Mouse (Mus musculus) heart, adult 2 months (tissue): ENCODE data around the gene Cyp2d26. TPM values are rescaled to one million over a fixed set of nuclear protein-coding genes. Genes with fewer than 3 reads are reported as not detected.
"Not testable (repeated sequence)": the region's sequence is repeated elsewhere in the genome, so short reads cannot be mapped to it uniquely, and the experiment has no call there.

Experiments used
- DNase-seq, 2 experiments: peaks; one replicate each; pipeline ENCODE4 v3.0.0; 2021
- H3K27ac ChIP-seq: fragments of 200-600 bp; 2 replicates; pipeline ENCODE4 v1.8.1; 2022
- H3K27me3 ChIP-seq: fragments of 200-500 bp; 2 replicates; pipeline ENCODE4 v1.6.1; 2012; ENCODE audit warnings: mild to moderate bottlenecking, low read length, inconsistent platforms, mixed read lengths; ENCODE audit not compliant: control insufficient read depth, insufficient read depth
- H3K36me3 ChIP-seq: fragments of 200-500 bp; 2 replicates; pipeline ENCODE4 v1.6.1; 2012; ENCODE audit warnings: low read length, inconsistent platforms; ENCODE audit not compliant: control insufficient read depth, insufficient read depth
- H3K4me1 ChIP-seq: fragments of 200-500 bp; 2 replicates; pipeline ENCODE4 v1.6.1; 2011; ENCODE audit warnings: low read length; ENCODE audit not compliant: control insufficient read depth, insufficient read depth
- H3K4me3 ChIP-seq: fragments of 200-600 bp; 2 replicates; pipeline ENCODE4 v1.8.1; 2022
- H3K79me2 ChIP-seq: fragments of 200-500 bp; replicated peaks from 2 replicates; pipeline ENCODE4 v1.6.1; 2012; ENCODE audit warnings: mild to moderate bottlenecking, inconsistent platforms, low read length, moderate library complexity, mixed read lengths; ENCODE audit not compliant: control insufficient read depth, insufficient read depth
- H3K9ac ChIP-seq: fragments of 200-500 bp; 2 replicates; pipeline ENCODE4 v1.6.1; 2012; ENCODE audit warnings: low read depth, mild to moderate bottlenecking, control low read depth, inconsistent platforms, low read length, mixed read lengths
- CTCF ChIP-seq: fragments of 200-600 bp; IDR thresholded peaks from 2 replicates; pipeline ENCODE4 v1.8.1; 2022; ENCODE audit warnings: antibody characterized with exemption, mild to moderate bottlenecking, moderate library complexity
- EP300 ChIP-seq: fragments of 200-500 bp; IDR thresholded peaks from 2 replicates; pipeline ENCODE4 v1.6.1; 2011; ENCODE audit warnings: low read depth, low read length, control low read depth; ENCODE audit not compliant: insufficient read depth
- POLR2A ChIP-seq: fragments of 200-500 bp; IDR thresholded peaks from 2 replicates; pipeline ENCODE4 v1.6.1; 2011; ENCODE audit warnings: mild to moderate bottlenecking, low read depth, low read length, control low read depth; ENCODE audit not compliant: insufficient read depth
- WGBS: fragments of 180-500 bp; shearing (Covaris S2); methylation state at CpG from one replicate; pipeline ENCODE4 v1.1.7; 2018; 5-methylcytosine and 5-hydroxymethylcytosine counted together
- intact Hi-C: fragments of 180-260 bp; cut with DNase I; formaldehyde crosslinking; loops from one replicate; pipeline ENCODE4 v1.15.1; 2025
- polyA plus RNA-seq: library from polyadenylated mRNA; depleted of rRNA; stranded (reverse); fragments of >200 nt; gene quantifications from 2 replicates; pipeline ENCODE4 v1.2.3, GENCODE M21; 2012
- total RNA-seq, 2 experiments: library from RNA; stranded (reverse); gene quantifications; 2 replicates each; pipeline ENCODE4 v1.2.3; 2021

Gene Cyp2d26
- total and polyA plus RNA-seq, 3 experiments, result not detected

GRCm38 (mm10) chr15:82783800-82784199, 10.3 kb downstream of the Cyp2d26 start:
- H3K27ac ChIP-seq, result no peak overlapping the region
- no peaks in the 10 kb centered on the region for H3K27me3 ChIP-seq
- no peaks in the 10 kb centered on the region for H3K79me2 ChIP-seq
- WGBS, result 72% methylated on average over 1 of the region's 1 CpGs
- H3K4me1 ChIP-seq, result no peaks in the 10 kb centered on the region
- intact Hi-C loops, result loop anchor here (2.0 kb wide), 1 partner anchor 101 kb away; no protein-coding TSS in a partner anchor
- TF ChIP-seq CTCF, result no peak
- no peak for TF ChIP-seq EP300
- no peak for TF ChIP-seq POLR2A
- DNase-seq, result no peak
- H3K9ac ChIP-seq, result no peak overlapping the region
- no peaks in the 10 kb centered on the region for H3K36me3 ChIP-seq
- H3K4me3 ChIP-seq, result no peak overlapping the region

- H3K27ac ChIP-seq, H3K4me3 ChIP-seq, H3K9ac ChIP-seq, H3K27me3 ChIP-seq, H3K4me1 ChIP-seq, H3K79me2 ChIP-seq, H3K36me3 ChIP-seq, DNase-seq, intact Hi-C loops: not testable (repeated sequence)
- WGBS, result 81% methylated on average over 5 of the region's 5 CpGs
Measured at GRCm38 (mm10) chr15:82777856-82778255, 16.2 kb downstream of the Cyp2d26 start.

GRCm38 (mm10) chr15:82765943-82766342, 28.2 kb downstream of the Cyp2d26 start:
- Histone ChIP-seq H3K4me3 (no peak overlapping the region), H3K9ac (no peak overlapping the region), H3K36me3 (no peaks in the 10 kb centered on the region), H3K4me1 (no peaks in the 10 kb centered on the region), H3K27me3 (no peaks in the 10 kb centered on the region), H3K27ac (no peak overlapping the region), H3K79me2 (no peaks in the 10 kb centered on the region)
- no peak for TF ChIP-seq CTCF
- no peak for TF ChIP-seq EP300
- no peak for TF ChIP-seq POLR2A
- 79% methylated on average over 2 of the region's 2 CpGs for WGBS
- intact Hi-C loops, result no loop called here
- no peak for DNase-seq

- DNase-seq, result no peak
- 70% methylated on average over 6 of the region's 6 CpGs for WGBS
- Histone ChIP-seq H3K4me3 (no peak overlapping the region), H3K4me1 (no peaks in the 10 kb centered on the region), H3K36me3 (no peaks in the 10 kb centered on the region), H3K27ac (no peak overlapping the region), H3K27me3 (no peaks in the 10 kb centered on the region), H3K9ac (no peak overlapping the region), H3K79me2 (no peaks in the 10 kb centered on the region)
- intact Hi-C loops, result no loop called here
- TF ChIP-seq EP300 (no peak), POLR2A (no peak), CTCF (no peak)
Measured at GRCm38 (mm10) chr15:82764881-82765280, 29.2 kb downstream of the Cyp2d26 start.

GRCm38 (mm10) chr15:82763631-82764420, 30.3 kb downstream of the Cyp2d26 start, which contains the start of gene Cyp2d40:
Gene Cyp2d40 (minus strand): TSS chr15:82764183.
- intact Hi-C loops, result no loop called here
- Histone ChIP-seq H3K36me3 (no peaks in the 10 kb centered on the region), H3K4me1 (no peaks in the 10 kb centered on the region), H3K79me2 (no peaks in the 10 kb centered on the region), H3K9ac (no peak within 1 kb of the TSS), H3K4me3 (no peak within 1 kb of the TSS), H3K27ac (no peak within 1 kb of the TSS), H3K27me3 (no peaks in the 10 kb centered on the region)
- 87% methylated on average over 9 of the region's 9 CpGs for WGBS
- TF ChIP-seq EP300, result no peak
- no peak for TF ChIP-seq POLR2A
- no peak for TF ChIP-seq CTCF
- no peak for DNase-seq

GRCm38 (mm10) chr15:82748141-82748540, 46.0 kb downstream of the Cyp2d26 start:
- TF ChIP-seq EP300 (no peak), POLR2A (no peak), CTCF (no peak)
- intact Hi-C loops, result no loop called here
- Histone ChIP-seq H3K36me3 (no peaks in the 10 kb centered on the region), H3K4me1 (no peaks in the 10 kb centered on the region), H3K79me2 (no peaks in the 10 kb centered on the region), H3K9ac (no peak overlapping the region), H3K4me3 (no peak overlapping the region), H3K27me3 (no peaks in the 10 kb centered on the region), H3K27ac (no peak overlapping the region)
- 41% methylated on average over 1 of the region's 1 CpGs for WGBS
- no peak for DNase-seq
